Mouse (Mus musculus) forebrain, embryonic 10.5 days (tissue): Measurements from ENCODE around the gene Trank1. TPM values are rescaled to one million over a fixed set of nuclear protein-coding genes. Genes with fewer than 3 reads are reported as not detected.

Experiments used
- DNase-seq: peaks from one replicate; pipeline ENCODE4 v3.0.0-alpha.2; 2017; ENCODE audit warnings: low spot score; ENCODE audit errors: extremely low spot score
- H3K27ac ChIP-seq: fragments of 300-500 bp; sonication (generic); 2 replicates; pipeline ENCODE4 v1.5.1; 2016; ENCODE audit warnings: mild to moderate bottlenecking
- H3K27me3 ChIP-seq: fragments of 300-500 bp; sonication (generic); 2 replicates; pipeline ENCODE4 v1.6.1; 2016; ENCODE audit warnings: mild to moderate bottlenecking; ENCODE audit not compliant: poor library complexity, severe bottlenecking
- H3K36me3 ChIP-seq: fragments of 300-500 bp; sonication (generic); replicated peaks from 2 replicates; pipeline ENCODE4 v1.6.1; 2016; ENCODE audit warnings: mild to moderate bottlenecking, moderate library complexity
- H3K4me1 ChIP-seq: fragments of 300-500 bp; sonication (generic); 2 replicates; pipeline ENCODE4 v1.6.1; 2016
- H3K4me3 ChIP-seq: fragments of 300-500 bp; sonication (generic); 2 replicates; pipeline ENCODE4 v1.5.1; 2016; ENCODE audit warnings: mild to moderate bottlenecking, moderate library complexity
- H3K9me3 ChIP-seq: fragments of 300-500 bp; sonication (generic); 2 replicates; pipeline ENCODE4 v1.6.1; 2016; ENCODE audit warnings: mild to moderate bottlenecking, moderate library complexity
- WGBS: fragments of 180-500 bp; shearing (Covaris S2); methylation state at CpG from one replicate; pipeline ENCODE4 v1.1.7; 2016; 5-methylcytosine and 5-hydroxymethylcytosine counted together
- polyA plus RNA-seq: library from polyadenylated mRNA; unstranded; fragments of >200 nt; fragmentation: Nextera tagmentation; extraction: Ambion mirVana; gene quantifications from 2 replicates; pipeline ENCODE4 v1.2.1, GENCODE M21; 2016

Gene Trank1
- polyA plus RNA-seq, 1 experiment from 2014 or later = 0.20 TPM

GRCm38 (mm10) chr9:111356386-111356785 lies 44.8 kb downstream of the Trank1 start:
- DNase-seq = peak; percentile 20
- H3K4me1 ChIP-seq = peaks cover 12% of the 10 kb centered on the region
- no peaks in the 10 kb centered on the region for H3K36me3 ChIP-seq
- no peak overlapping the region for H3K4me3 ChIP-seq
- no peaks in the 10 kb centered on the region for H3K27me3 ChIP-seq
- no peaks in the 10 kb centered on the region for H3K9me3 ChIP-seq
- 48% methylated on average over 3 of the region's 3 CpGs for WGBS
- H3K27ac ChIP-seq = no peak overlapping the region

GRCm38 (mm10) chr9:111363656-111364055 lies 52.1 kb downstream of the Trank1 start:
- Histone ChIP-seq H3K27ac (no peak overlapping the region), H3K27me3 (no peaks in the 10 kb centered on the region), H3K4me1 (peaks cover 4% of the 10 kb centered on the region; the same call in 1 of the 2 replicates), H3K9me3 (no peaks in the 10 kb centered on the region), H3K4me3 (no peak overlapping the region), H3K36me3 (no peaks in the 10 kb centered on the region)
- 75% methylated on average over 7 of the region's 7 CpGs for WGBS
- DNase-seq = no peak

- Histone ChIP-seq H3K9me3 (no peaks in the 10 kb centered on the region), H3K4me3 (no peak overlapping the region), H3K4me1 (peaks cover 4% of the 10 kb centered on the region; the same call in 1 of the 2 replicates), H3K27me3 (no peaks in the 10 kb centered on the region), H3K36me3 (no peaks in the 10 kb centered on the region), H3K27ac (no peak overlapping the region)
- DNase-seq = no peak
- 71% methylated on average over 2 of the region's 2 CpGs for WGBS
Measured at GRCm38 (mm10) chr9:111367713-111368112, 56.2 kb downstream of the Trank1 start.

- Histone ChIP-seq H3K4me3 (no peak overlapping the region), H3K9me3 (no peaks in the 10 kb centered on the region), H3K27me3 (no peaks in the 10 kb centered on the region), H3K27ac (no peak overlapping the region), H3K36me3 (no peaks in the 10 kb centered on the region), H3K4me1 (no peaks in the 10 kb centered on the region)
- no peak for DNase-seq
- WGBS = 91% methylated on average over 3 of the region's 3 CpGs
Measured at GRCm38 (mm10) chr9:111372079-111372478, 60.5 kb downstream of the Trank1 start.

GRCm38 (mm10) chr9:111377868-111378267 lies 66.3 kb downstream of the Trank1 start:
- no peak for DNase-seq
- Histone ChIP-seq H3K4me1 (no peaks in the 10 kb centered on the region), H3K36me3 (no peaks in the 10 kb centered on the region), H3K9me3 (no peaks in the 10 kb centered on the region), H3K4me3 (no peak overlapping the region), H3K27me3 (no peaks in the 10 kb centered on the region), H3K27ac (no peak overlapping the region)
- WGBS = 91% methylated on average over 6 of the region's 6 CpGs

- DNase-seq = no peak
- 88% methylated on average over 9 of the region's 9 CpGs for WGBS
Measured at GRCm38 (mm10) chr9:111381056-111382025, 69.8 kb downstream of the Trank1 start.

GRCm38 (mm10) chr9:111382469-111382868 lies 70.9 kb downstream of the Trank1 start:
- DNase-seq = no peak
- 92% methylated on average over 6 of the region's 6 CpGs for WGBS
- Histone ChIP-seq H3K36me3 (no peaks in the 10 kb centered on the region), H3K27ac (no peak overlapping the region), H3K4me3 (no peak overlapping the region), H3K27me3 (no peaks in the 10 kb centered on the region), H3K4me1 (peaks cover 10% of the 10 kb centered on the region), H3K9me3 (no peaks in the 10 kb centered on the region)

More at GRCm38 (mm10) chr9:111381056-111382025, 69.8 kb downstream of the Trank1 start:
- Histone ChIP-seq H3K27ac (no peak overlapping the region), H3K4me3 (no peak overlapping the region), H3K4me1 (peaks cover 10% of the 10 kb centered on the region), H3K9me3 (no peaks in the 10 kb centered on the region), H3K36me3 (no peaks in the 10 kb centered on the region), H3K27me3 (no peaks in the 10 kb centered on the region)

- DNase-seq = no peak
- Histone ChIP-seq H3K4me3 (no peak overlapping the region), H3K9me3 (no peaks in the 10 kb centered on the region), H3K27ac (no peak overlapping the region), H3K27me3 (no peaks in the 10 kb centered on the region), H3K36me3 (no peaks in the 10 kb centered on the region), H3K4me1 (peaks cover 10% of the 10 kb centered on the region)
- WGBS = 93% methylated on average over 3 of the region's 3 CpGs
Measured at GRCm38 (mm10) chr9:111383046-111383445, 71.5 kb downstream of the Trank1 start.

- Histone ChIP-seq H3K9me3 (no peaks in the 10 kb centered on the region), H3K4me1 (peaks cover 10% of the 10 kb centered on the region), H3K36me3 (no peaks in the 10 kb centered on the region), H3K27me3 (no peaks in the 10 kb centered on the region), H3K4me3 (no peak overlapping the region), H3K27ac (no peak overlapping the region)
- WGBS = 79% methylated on average over 3 of the region's 3 CpGs
- DNase-seq = no peak
Measured at GRCm38 (mm10) chr9:111383756-111384155, 72.2 kb downstream of the Trank1 start.

- H3K36me3 ChIP-seq = no peaks in the 10 kb centered on the region
- 81% methylated on average over 5 of the region's 5 CpGs for WGBS
- H3K4me1 ChIP-seq = peaks cover 10% of the 10 kb centered on the region
- no peak for DNase-seq
- no peak overlapping the region for H3K4me3 ChIP-seq
- no peaks in the 10 kb centered on the region for H3K9me3 ChIP-seq
- no peaks in the 10 kb centered on the region for H3K27me3 ChIP-seq
- H3K27ac ChIP-seq = no peak overlapping the region
Measured at GRCm38 (mm10) chr9:111385526-111386491, 74.3 kb downstream of the Trank1 start.

- H3K36me3 ChIP-seq = no peaks in the 10 kb centered on the region
- 82% methylated on average over 2 of the region's 2 CpGs for WGBS
- H3K27me3 ChIP-seq = no peaks in the 10 kb centered on the region
- DNase-seq = no peak
- H3K9me3 ChIP-seq = no peaks in the 10 kb centered on the region
- H3K4me1 ChIP-seq = peaks cover 10% of the 10 kb centered on the region
- H3K27ac ChIP-seq = no peak overlapping the region
- H3K4me3 ChIP-seq = no peak overlapping the region
Measured at GRCm38 (mm10) chr9:111386569-111386968, 75.0 kb downstream of the Trank1 start.

GRCm38 (mm10) chr9:111387576-111387975 lies 76.0 kb downstream of the Trank1 start:
- no peak for DNase-seq
- Histone ChIP-seq H3K27me3 (no peaks in the 10 kb centered on the region), H3K4me1 (peaks cover 10% of the 10 kb centered on the region), H3K27ac (no peak overlapping the region), H3K9me3 (no peaks in the 10 kb centered on the region), H3K36me3 (no peaks in the 10 kb centered on the region), H3K4me3 (no peak overlapping the region)
- 90% methylated on average over 4 of the region's 4 CpGs for whole genome bisulfite sequencing
